Mouse (Mus musculus): Measurements from ENCODE around the gene Tenm3.

Tenm3 gene

DNA sequence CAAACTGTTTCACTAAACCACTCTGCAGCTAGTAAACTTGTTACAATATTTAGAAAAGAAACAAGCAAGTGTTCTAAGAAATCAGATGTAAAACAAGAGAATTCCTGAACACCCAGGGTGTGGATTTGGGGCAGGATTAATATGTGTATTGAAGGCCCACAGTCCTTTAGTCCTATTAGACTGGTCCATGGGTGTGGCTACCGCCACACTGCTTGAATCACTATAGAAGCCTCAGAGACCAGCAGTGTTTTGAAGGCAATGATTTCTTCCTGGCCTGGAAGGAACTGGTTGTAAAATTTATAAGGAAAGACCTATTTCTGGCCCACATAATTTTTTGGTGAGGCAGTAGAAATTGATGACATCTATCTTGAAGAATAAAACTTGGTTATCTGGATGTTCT lies 33.1 kb downstream of the Tenm3 start:
- no peak for DNase-seq (ENCODE audit: low spot score in 2 of 2)

- DNase-seq (ENCODE audit: low spot score in 2 of 2): no peak
Measured at GRCm38 (mm10) chr8:48809104-48809503, 34.6 kb downstream of the Tenm3 start.

GRCm38 (mm10) chr8:48803070-48803469 lies 40.7 kb downstream of the Tenm3 start:
- DNase-seq (ENCODE audit: low spot score in 2 of 2): no peak

DNA sequence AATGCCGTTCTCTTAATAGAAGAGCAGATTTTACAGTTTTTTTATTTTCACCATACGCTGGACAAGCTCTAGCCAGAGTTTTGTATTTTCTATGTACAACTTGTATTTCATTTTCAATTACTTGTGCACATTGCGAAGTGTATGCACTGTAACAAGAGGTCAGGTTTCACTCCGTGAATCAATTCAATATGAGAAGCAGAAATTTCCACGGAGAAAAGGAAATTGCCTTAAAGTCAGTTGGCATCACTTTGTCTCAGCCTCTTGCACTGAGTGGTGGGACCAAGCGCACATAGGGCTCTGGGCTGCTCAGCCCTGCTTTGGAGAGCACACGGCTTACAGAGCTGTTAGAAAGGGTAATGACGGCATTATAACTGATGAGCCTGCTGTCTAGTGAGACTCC lies 41.5 kb downstream of the Tenm3 start:
- no peak for DNase-seq (ENCODE audit: low spot score in 2 of 2)

GRCm38 (mm10) chr8:48797955-48798359 lies 45.8 kb downstream of the Tenm3 start:
- no peak for DNase-seq (ENCODE audit: low spot score in 2 of 2)

DNA sequence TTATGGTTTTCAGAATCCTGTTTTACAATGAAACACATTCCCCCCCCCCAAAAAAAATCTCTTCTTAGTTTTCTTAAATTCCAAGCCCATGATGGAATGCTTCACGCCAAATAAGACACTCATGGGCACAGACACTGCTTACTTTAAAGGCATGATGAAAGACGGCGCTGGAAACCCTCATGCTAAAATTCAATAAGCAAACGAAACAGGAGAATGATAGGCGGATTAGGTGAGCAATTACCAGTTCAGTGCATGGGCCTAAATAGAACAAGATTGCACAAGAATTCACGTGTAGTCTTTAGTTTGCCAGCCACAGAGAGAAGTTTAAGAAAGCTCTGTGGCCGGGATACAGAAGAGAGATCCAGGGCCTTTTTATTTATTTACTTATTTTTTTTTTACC lies 49.5 kb downstream of the Tenm3 start:
- DNase-seq (ENCODE audit: low spot score in 2 of 2): no peak

DNA sequence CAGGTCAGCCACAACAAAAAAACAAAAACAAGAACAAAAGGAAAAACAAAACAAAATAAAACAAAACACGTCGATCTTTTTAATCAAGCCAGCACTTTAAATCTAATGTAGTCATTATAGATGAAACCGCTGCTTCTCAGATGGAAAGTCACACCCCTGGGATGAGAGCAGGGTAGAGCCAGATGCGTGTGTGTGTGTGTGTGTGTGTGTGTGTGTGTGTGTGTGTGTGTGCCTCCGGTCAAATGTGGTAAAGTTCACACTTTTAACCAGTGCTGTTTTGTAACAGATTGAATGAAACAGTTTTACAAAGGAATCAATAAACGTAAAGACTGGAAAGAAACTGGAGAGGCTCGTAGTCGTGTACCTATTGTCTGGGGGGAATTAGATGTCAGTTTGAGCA lies 50.0 kb downstream of the Tenm3 start:
- DNase-seq (ENCODE audit: low spot score in 2 of 2): no peak

- DNase-seq (ENCODE audit: low spot score in 2 of 2): no peak
Measured at GRCm38 (mm10) chr8:48792587-48793326, 51.0 kb downstream of the Tenm3 start.

- DNase-seq (ENCODE audit: low spot score in 2 of 2): no peak
Measured at GRCm38 (mm10) chr8:48783308-48783707, 60.4 kb downstream of the Tenm3 start.

DNA sequence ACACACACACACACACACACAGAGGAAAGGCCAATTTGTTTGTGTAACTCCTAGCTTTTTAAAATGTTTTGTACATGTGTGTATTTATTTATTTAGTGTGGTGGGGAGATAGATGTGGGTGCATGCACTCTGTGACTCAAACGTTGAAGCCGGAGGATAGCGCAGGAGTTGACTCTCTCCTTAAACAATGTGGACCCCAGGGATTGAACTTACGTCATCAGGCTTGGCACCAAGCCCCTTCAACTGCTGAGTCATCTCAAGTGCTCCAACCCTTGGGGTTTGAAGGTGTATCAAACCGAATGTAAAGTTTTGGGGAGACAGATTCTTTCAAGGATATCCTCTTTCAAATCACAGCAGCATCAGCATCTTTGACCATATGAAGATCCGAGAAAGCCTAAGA lies 63.1 kb downstream of the Tenm3 start:
- DNase-seq (ENCODE audit: low spot score in 2 of 2): no peak

- no peak for DNase-seq (ENCODE audit: low spot score in 2 of 2)
Measured at GRCm38 (mm10) chr8:48779194-48779593, 64.6 kb downstream of the Tenm3 start.

DNA sequence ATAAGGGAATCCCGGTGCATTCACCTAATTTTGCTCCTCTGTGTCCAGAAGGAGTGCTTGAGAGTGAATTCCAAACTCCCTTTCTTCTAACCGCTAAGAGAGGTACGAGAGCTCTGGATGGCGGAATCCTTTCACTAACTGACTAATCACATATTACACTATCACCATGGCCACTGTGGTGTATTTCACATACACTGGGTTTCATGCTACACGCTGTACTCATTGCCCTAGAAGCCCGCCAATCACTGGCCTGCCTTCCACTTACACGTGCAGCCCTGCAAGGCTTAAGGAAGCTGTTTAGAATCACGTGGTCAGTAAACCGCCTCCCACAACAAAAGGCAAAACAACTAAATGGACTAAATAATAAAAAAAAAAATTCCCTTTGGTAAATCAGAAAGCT lies 67.7 kb downstream of the Tenm3 start:
- DNase-seq (ENCODE audit: low spot score in 2 of 2): peak in 1 of 2 experiments; percentile 38

- no peak for DNase-seq (ENCODE audit: low spot score in 2 of 2)
Measured at GRCm38 (mm10) chr8:48775531-48776037, 68.2 kb downstream of the Tenm3 start.

DNA sequence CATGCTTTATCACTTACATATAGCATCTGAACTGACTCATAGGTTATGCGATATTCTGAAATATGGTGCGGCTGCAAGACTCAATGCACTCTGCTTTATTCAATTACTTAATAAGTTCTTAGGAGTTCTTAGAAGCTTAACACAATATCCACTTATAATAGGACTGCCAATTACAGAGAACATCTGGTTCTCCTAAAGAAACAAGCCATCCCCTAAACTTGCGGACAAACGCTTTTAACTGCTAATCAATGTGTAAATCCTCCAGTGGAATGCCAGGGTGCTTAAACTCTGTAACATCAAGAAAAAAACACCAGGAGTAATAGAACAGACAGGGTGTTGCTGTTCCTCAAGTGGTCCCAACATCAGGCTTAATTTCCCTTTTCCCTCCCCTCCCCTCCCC lies 68.9 kb downstream of the Tenm3 start:
- no peak for DNase-seq (ENCODE audit: low spot score in 2 of 2)

- DNase-seq (ENCODE audit: low spot score in 2 of 2): no peak
Measured at GRCm38 (mm10) chr8:48766545-48767234, 77.1 kb downstream of the Tenm3 start.

DNA sequence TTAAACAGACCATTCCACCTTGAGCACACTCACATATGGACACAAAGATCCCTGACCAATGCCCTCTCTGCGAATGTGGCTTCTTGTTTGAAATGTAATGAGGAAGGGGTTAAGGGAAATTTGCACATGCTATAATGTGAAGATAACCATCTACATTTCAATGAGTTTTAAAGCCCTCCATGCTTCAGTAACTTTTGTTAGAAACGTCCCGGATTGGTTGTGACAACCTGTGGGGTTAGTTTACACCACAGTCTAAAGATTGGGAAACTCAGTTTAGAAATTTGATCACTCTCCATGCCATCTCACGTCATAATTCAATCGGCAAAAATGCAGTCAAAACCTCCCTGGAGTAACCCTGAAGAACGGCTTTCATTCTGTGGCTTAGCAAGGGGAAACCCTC lies 78.5 kb downstream of the Tenm3 start:
- DNase-seq (ENCODE audit: low spot score in 2 of 2): no peak

DNA sequence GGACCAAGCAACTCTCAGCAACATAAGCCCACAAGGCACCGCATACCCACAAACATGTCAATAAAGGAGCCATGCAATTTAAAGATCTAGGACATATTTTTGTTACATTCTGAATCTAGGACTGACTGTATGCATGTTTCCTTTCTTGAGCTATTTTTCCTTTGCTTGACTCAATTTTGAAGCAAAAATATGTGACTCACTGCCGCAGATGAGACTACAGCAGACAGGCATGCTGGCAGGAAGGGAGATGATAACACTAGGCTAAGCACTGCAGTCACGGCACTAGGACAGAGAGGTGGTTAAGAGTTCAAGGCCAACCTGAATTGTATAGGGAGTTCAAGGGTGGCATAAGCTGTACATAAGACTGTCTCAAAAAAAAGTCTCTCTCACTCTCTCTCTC lies 79.7 kb downstream of the Tenm3 start:
- no peak for DNase-seq (ENCODE audit: low spot score in 2 of 2)

DNA sequence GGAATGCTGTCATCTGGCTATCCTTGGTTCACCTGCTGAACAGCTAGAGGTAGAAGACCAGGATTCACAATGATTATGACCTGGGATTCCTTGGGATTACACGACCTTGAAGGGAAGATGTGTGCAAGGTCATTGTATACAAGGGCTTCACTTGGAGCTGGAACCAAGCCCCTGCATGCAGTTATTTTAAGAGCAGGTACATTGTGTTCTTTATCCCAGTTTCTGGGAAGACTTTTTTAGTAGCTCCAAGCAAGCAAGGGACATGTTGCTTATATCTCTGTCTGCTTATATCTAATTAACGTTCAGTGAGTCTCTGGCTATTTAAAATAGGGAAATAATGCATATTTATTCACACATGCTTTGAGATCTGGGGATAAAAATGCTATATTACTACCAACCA lies 86.9 kb downstream of the Tenm3 start:
- DNase-seq (ENCODE audit: low spot score in 2 of 2): no peak

- no peak for DNase-seq (ENCODE audit: low spot score in 2 of 2)
Measured at GRCm38 (mm10) chr8:48755492-48755891, 88.3 kb downstream of the Tenm3 start.

DNA sequence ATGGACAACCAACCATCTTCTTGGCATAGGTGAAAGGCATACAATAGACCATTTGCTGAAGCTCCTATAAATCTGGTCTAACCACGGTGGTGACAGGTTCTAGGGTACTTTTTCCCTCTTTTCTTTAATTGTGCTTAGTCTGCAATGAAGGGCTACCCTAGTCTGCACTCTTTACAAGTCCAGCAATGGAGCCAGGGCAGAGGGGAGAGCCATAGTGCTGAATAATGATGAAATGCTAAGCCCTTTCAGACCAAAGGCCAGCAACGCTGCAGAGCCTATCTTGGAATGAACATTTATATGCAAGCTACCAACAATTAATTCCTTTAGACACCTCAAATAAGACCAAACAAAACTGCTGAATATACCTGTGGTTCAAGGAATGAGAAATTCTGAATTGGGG lies 88.8 kb downstream of the Tenm3 start:
- DNase-seq (ENCODE audit: low spot score in 2 of 2): no peak

GRCm38 (mm10) chr8:48751965-48752364 lies 91.8 kb downstream of the Tenm3 start:
- DNase-seq (ENCODE audit: low spot score in 2 of 2): no peak

- DNase-seq (ENCODE audit: low spot score in 2 of 2): no peak
Measured at GRCm38 (mm10) chr8:48748503-48749059, 95.2 kb downstream of the Tenm3 start.

DNA sequence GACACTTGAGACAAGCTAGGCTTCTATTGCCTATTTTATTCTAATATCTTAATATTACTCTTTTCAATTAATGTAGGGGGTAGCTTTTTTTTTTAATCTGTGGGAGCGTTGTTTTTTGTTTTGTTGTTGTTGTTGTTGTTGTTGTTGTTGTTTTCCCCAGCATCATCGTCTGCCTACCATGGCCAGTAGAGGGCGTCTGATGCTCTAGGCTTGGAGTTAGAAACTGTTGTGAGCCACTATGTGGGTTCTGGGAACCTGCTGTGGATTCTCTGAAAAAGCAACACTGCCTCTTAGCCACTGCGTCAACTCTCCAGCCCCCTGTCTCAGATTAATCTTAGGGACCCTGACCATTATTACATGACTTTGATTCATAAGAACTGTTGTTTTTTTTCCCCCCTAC lies 99.8 kb downstream of the Tenm3 start:
- no peak for DNase-seq (ENCODE audit: low spot score in 2 of 2)

All from right cerebral cortex, postnatal 10 days (tissue).